Mouse (Mus musculus) cerebellum, adult 2 months (tissue): ENCODE results near the gene Mepe.

Experiments used
- CTCF ChIP-seq: fragments of 200-500 bp; IDR thresholded peaks from 2 replicates; pipeline ENCODE4 v1.5.1; 2011; ENCODE audit warnings: low read depth, mild to moderate bottlenecking, control low read depth, low read length, moderate library complexity, borderline replicate concordance; ENCODE audit not compliant: insufficient read depth
- POLR2A ChIP-seq: fragments of 200-500 bp; IDR thresholded peaks from 2 replicates; pipeline ENCODE4 v1.6.1; 2011; ENCODE audit warnings: low read length, control low read depth, borderline replicate concordance; ENCODE audit not compliant: insufficient read depth

DNA sequence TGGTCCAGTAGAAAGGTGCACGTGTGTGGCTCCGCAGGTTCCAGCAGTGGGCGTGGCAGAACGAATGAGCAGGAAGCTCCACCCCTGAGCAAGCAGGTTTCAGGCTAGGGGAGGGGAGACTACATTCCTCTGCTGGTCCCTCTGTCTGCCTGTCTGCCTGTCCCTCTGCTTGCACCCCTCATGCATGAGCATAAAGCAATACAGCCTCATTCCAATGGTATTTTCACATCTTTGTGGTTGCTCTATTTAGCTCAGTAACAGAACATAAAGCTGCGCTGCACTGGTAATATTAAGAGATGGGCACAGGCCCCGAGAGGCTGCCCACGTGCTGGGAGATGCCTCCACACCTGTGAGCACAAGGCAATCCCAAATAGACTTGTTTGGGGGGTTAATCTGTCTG lies 56.5 kb downstream of the Mepe start:
- TF ChIP-seq POLR2A (no peak), CTCF (no peak)
